Mouse (Mus musculus): ENCODE results near the gene Tex30.

The Tex30 gene

DNA sequence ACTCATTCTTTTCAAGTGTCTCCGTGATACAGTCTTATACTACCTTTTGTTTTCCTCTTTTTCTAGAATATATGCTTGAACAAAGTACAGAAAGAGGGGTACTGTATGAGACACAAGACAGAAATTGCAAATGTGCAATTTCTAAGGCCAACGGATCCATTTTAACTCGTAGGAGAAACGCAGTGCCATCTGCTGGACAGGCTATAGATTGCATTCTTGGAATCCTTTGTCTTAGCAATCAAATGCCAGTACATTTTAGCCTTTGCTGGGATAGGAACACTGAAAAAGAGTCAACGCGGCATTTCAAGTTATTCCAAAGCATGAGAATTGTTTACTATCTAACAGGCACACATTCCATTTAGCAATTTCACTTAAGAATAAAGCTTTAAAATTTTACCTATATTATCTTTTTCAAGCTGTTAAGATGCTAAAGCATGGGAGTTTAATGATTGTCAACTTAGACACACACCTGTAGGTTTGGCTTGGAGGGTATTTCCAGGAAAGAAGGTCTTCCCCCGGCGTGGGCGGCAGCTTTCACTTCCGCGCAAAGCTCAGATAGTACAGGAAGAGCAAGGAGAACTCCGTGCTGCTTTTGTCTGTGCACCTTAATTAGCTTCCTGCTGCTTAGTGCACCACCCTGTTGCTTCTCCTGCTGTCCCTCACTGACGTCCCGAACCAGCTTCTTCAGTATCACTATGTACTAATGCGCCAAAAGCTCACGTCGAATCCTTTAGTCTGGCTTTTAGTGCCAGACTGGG lies 60.3 kb downstream of the Tex30 start:
- DNase-seq (ENCODE audit: low spot score), result peak; percentile 87
